Mouse (Mus musculus): Measurements from ENCODE around the gene Krtap4-13. TPM values are rescaled to one million over a fixed set of nuclear protein-coding genes. Genes with fewer than 3 reads are reported as not detected.
"Not testable (repeated sequence)": the region's sequence is repeated elsewhere in the genome, so short reads cannot be mapped to it uniquely, and the experiment has no call there.

Gene Krtap4-13
- total and polyA plus RNA-seq, 3 experiments, result not detected

- Histone ChIP-seq H3K27ac (ENCODE audit: control insufficient read depth, low read depth, low read length) (no peak overlapping the region), H3K9me3 (replicated peaks; ENCODE audit: insufficient read depth, low read length) (no peaks in the 10 kb centered on the region), H3K4me1 (ENCODE audit: control insufficient read depth in 1 of 2, insufficient read depth in 2 of 2, low read length in 2 of 2) (no peaks in the 10 kb centered on the region), H3K36me3 (ENCODE audit: control insufficient read depth in 1 of 2, insufficient read depth in 2 of 2, low read length in 2 of 2) (no peaks in the 10 kb centered on the region), H3K27me3 (ENCODE audit: control insufficient read depth in 1 of 2, insufficient read depth in 2 of 2, low read length in 2 of 2) (no peaks in the 10 kb centered on the region), H3K4me3 (ENCODE audit: control insufficient read depth in 1 of 2, insufficient read depth in 1 of 2, low read depth in 2 of 2, low read length in 2 of 2) (no peak overlapping the region), H3K9ac (ENCODE audit: control insufficient read depth, low read depth, low read length, poor library complexity, severe bottlenecking) (no peak overlapping the region), H3K79me2 (ENCODE audit: control insufficient read depth, insufficient read depth, low read length, poor library complexity) (no peaks in the 10 kb centered on the region)
- no peak for TF ChIP-seq RCOR1 (IDR thresholded peaks at IDR 0.05; ENCODE audit: low read depth, low read length)
- no peak for TF ChIP-seq KAT2A (conservative IDR thresholded peaks at IDR 0.05; ENCODE audit: low read depth, low read length)
- no peak for TF ChIP-seq CHD2 (IDR thresholded peaks at IDR 0.05; ENCODE audit: low read length)
- TF ChIP-seq BHLHE40 (IDR thresholded peaks at IDR 0.05; ENCODE audit: borderline replicate concordance, low read depth, low read length), result no peak
- no peak for TF ChIP-seq POLR2AphosphoS5 (IDR thresholded peaks at IDR 0.05; ENCODE audit: borderline replicate concordance, low read depth, low read length)
- no peak for TF ChIP-seq MYB (IDR thresholded peaks at IDR 0.05; ENCODE audit: low read depth, low read length)
- TF ChIP-seq UBTF (IDR thresholded peaks at IDR 0.05; ENCODE audit: borderline replicate concordance, insufficient read depth, low read depth, low read length), result no peak
- TF ChIP-seq CTCF (IDR thresholded peaks at IDR 0.05 in 2 of 3, conservative IDR thresholded peaks at IDR 0.05 in 1 of 3; ENCODE audit: control insufficient read depth in 1 of 3, insufficient read depth in 1 of 3, low read depth in 2 of 3, low read length in 3 of 3, poor library complexity in 1 of 3, severe bottlenecking in 1 of 3), result no peak
- no peak for TF ChIP-seq MAZ (IDR thresholded peaks at IDR 0.05; ENCODE audit: low read depth, low read length)
- no peak for TF ChIP-seq USF1 (IDR thresholded peaks at IDR 0.05; ENCODE audit: low read depth, low read length)
- no peak for TF ChIP-seq TAL1 (IDR thresholded peaks at IDR 0.05; ENCODE audit: low read length)
- no peak for TF ChIP-seq ETS1 (IDR thresholded peaks at IDR 0.05; ENCODE audit: low read depth, low read length)
- no peak for TF ChIP-seq GABPA (IDR thresholded peaks at IDR 0.05; ENCODE audit: low read depth, low read length)
- TF ChIP-seq E2F4 (IDR thresholded peaks at IDR 0.05; ENCODE audit: borderline replicate concordance, low read depth, low read length), result no peak
- no peak for TF ChIP-seq ZKSCAN1 (IDR thresholded peaks at IDR 0.05; ENCODE audit: low read depth, low read length)
- TF ChIP-seq NRF1 (IDR thresholded peaks at IDR 0.05; ENCODE audit: insufficient read depth, low read depth, low read length, poor library complexity, severe bottlenecking), result no peak
- no peak for TF ChIP-seq ZC3H11A (IDR thresholded peaks at IDR 0.05; ENCODE audit: low read depth, low read length)
- no peak for TF ChIP-seq SIN3A (IDR thresholded peaks at IDR 0.05; ENCODE audit: low read length)
- no peak for TF ChIP-seq NELFE (IDR thresholded peaks at IDR 0.05; ENCODE audit: low read depth, low read length)
- no peak for DNase-seq (ENCODE audit: low read depth, low spot score)
These were observed 31.3 kb downstream of the Krtap4-13 start for GRCm38 (mm10) chr11:99778401-99778800.

GRCm38 (mm10) chr11:99772813-99773212, 36.9 kb downstream of the Krtap4-13 start, which contains the start of gene Gm11595:
Gene Gm11595, minus strand, starts transcription at chr11:99772913.
- not testable (repeated sequence) for H3K79me2 ChIP-seq (ENCODE audit: control insufficient read depth, insufficient read depth, low read length, poor library complexity); H3K36me3 ChIP-seq (ENCODE audit: control insufficient read depth in 1 of 2, insufficient read depth in 2 of 2, low read length in 2 of 2); H3K9me3 ChIP-seq (replicated peaks; ENCODE audit: insufficient read depth, low read length); H3K9ac ChIP-seq (ENCODE audit: control insufficient read depth, low read depth, low read length, poor library complexity, severe bottlenecking); H3K4me1 ChIP-seq (ENCODE audit: control insufficient read depth in 1 of 2, insufficient read depth in 2 of 2, low read length in 2 of 2); DNase-seq (ENCODE audit: low read depth, low spot score); H3K27ac ChIP-seq (ENCODE audit: control insufficient read depth, low read depth, low read length); H3K4me3 ChIP-seq (ENCODE audit: control insufficient read depth in 1 of 2, insufficient read depth in 1 of 2, low read depth in 2 of 2, low read length in 2 of 2); H3K27me3 ChIP-seq (ENCODE audit: control insufficient read depth in 1 of 2, insufficient read depth in 2 of 2, low read length in 2 of 2)
